ENCODE assay signal across 9 mouse cellular contexts in genomic region chr1:121419084-121419483, GRCm38 (mm10). TPM values are rescaled to one million over a fixed set of nuclear protein-coding genes. Genes with fewer than 3 reads are reported as not detected.
DNase-seq lines count a peak whose midpoint lies in the region; ATAC-seq and TF ChIP-seq lines count a peak whose summit lies in the region.
"Had no signal": no experiment of that assay in that cellular context is flagged by ENCODE, and none has a peak within 500 bp of the region (broad histone marks: within the 10 kb centered on the region; RNA-seq: fewer than 3 reads in every experiment).

No protein-coding gene starts in this region.

- peaks cover 6% of the 10 kb centered on the region for H3K4me1 ChIP-seq in E14TG2a.4 (replicated peaks; ENCODE audit: low read depth, low read length)
- H3K4me1 ChIP-seq: limb, embryonic 13.5 days had no signal

- no peaks in the 10 kb centered on the region for H3K9me3 ChIP-seq in E14TG2a.4 (ENCODE audit: low read length)
- H3K9me3 ChIP-seq: limb, embryonic 13.5 days had no signal

- ATAC-seq in inflammation-experienced regulatory T-cells, adult 6 months = peak; percentile 76

- no peak overlapping the region for H3K4me3 ChIP-seq in E14TG2a.4 (replicated peaks; ENCODE audit: low read length)
- H3K4me3 ChIP-seq: limb, embryonic 13.5 days had no signal

- peaks cover 12% of the 10 kb centered on the region; the same call in 1 of the 2 replicates for H3K27me3 ChIP-seq in E14TG2a.4 (ENCODE audit: insufficient read depth, low read length)
- H3K27me3 ChIP-seq: limb, embryonic 13.5 days had no signal

- peak; percentile 12 to 34 for DNase-seq in adrenal gland, postnatal 36 days
- no peak for DNase-seq in adrenal gland, adult 8-10 months
- peak; percentile 30 to 53 for DNase-seq in layer of hippocampus, postnatal 10 days (ENCODE audit: low spot score in 2 of 2)
- DNase-seq in layer of hippocampus, postnatal 36 days = no peak
- no peak for DNase-seq in urinary bladder, postnatal 4 days (ENCODE audit: low spot score in 2 of 2)
- no peak for DNase-seq in frontal cortex, postnatal 25 days (ENCODE audit: low spot score in 2 of 2)

- peak; percentile 28; the same call in 1 of the 2 replicates for TF ChIP-seq CTCF in E14TG2a.4 (conservative IDR thresholded peaks at IDR 0.05; ENCODE audit: low read length)

- no peaks in the 10 kb centered on the region for H3K36me3 ChIP-seq in E14TG2a.4 (ENCODE audit: insufficient read depth, low read length)
- H3K36me3 ChIP-seq: limb, embryonic 13.5 days had no signal

RNA-seq across cellular contexts. Expression of gene Ccdc93, which starts 11.8 kb away (rescaled TPM):
- 10 to 100 TPM; 20.9 to 27.6 TPM for total RNA-seq in adrenal gland, postnatal 36 days (2021)
- 10 to 100 TPM; 24.2 to 38.3 (median 30.3) TPM for total RNA-seq in adrenal gland, adult 8-10 months (2022)
- 10 to 100 TPM; 35.4 to 37.3 TPM for total RNA-seq in layer of hippocampus, postnatal 10 days (2021)
- 10 to 100 TPM; 32.7 to 35.9 TPM for total RNA-seq in layer of hippocampus, postnatal 36 days (2021)
- 10 to 100 TPM; 16.2 to 18.5 (median 16.3) TPM for polyA plus RNA-seq in inflammation-experienced regulatory T-cells, adult 6 months (2017; shearing (Covaris generic))

Comparison
In these comparisons a context has a peak if more than half of its experiments do, and no peak if none do; other contexts are left out.
1. DNase-seq: peak in adrenal gland, postnatal 36 days (2 of 2) and layer of hippocampus, postnatal 10 days (2 of 2); none in adrenal gland, adult 8-10 months (single experiment), layer of hippocampus, postnatal 36 days (0 of 2), urinary bladder, postnatal 4 days (0 of 2) and frontal cortex, postnatal 25 days (0 of 2).